Mouse (Mus musculus) heart, embryonic 12.5 days (tissue): ENCODE results near the gene Vps37d. TPM values are rescaled to one million over a fixed set of nuclear protein-coding genes. Genes with fewer than 3 reads are reported as not detected.

ENCODE experiments used
- ATAC-seq: fragments of 200-750 bp; cut with Nextera tagmentation; 2 replicates; pipeline ENCODE4 v1.8.0; 2017; ENCODE audit warnings: moderate TSS enrichment, moderate library complexity; ENCODE audit not compliant: insufficient number of reproducible peaks, low FRiP score
- H3K27ac ChIP-seq: fragments of 300-500 bp; sonication (generic); 2 replicates; pipeline ENCODE4 v1.5.1; 2016; ENCODE audit warnings: mild to moderate bottlenecking, moderate library complexity; ENCODE audit not compliant: poor library complexity, severe bottlenecking
- H3K27me3 ChIP-seq: fragments of 300-500 bp; sonication (generic); replicated peaks from 2 replicates; pipeline ENCODE4 v1.6.1; 2016; ENCODE audit warnings: mild to moderate bottlenecking, moderate library complexity
- H3K36me3 ChIP-seq: fragments of 300-500 bp; sonication (generic); 2 replicates; pipeline ENCODE4 v1.6.1; 2016; ENCODE audit warnings: mild to moderate bottlenecking, moderate library complexity
- H3K4me1 ChIP-seq: fragments of 300-500 bp; sonication (generic); replicated peaks from 2 replicates; pipeline ENCODE4 v1.6.1; 2016; ENCODE audit warnings: mild to moderate bottlenecking
- H3K4me2 ChIP-seq: fragments of 300-500 bp; sonication (generic); 2 replicates; pipeline ENCODE4 v1.6.1; 2016; ENCODE audit warnings: mild to moderate bottlenecking, moderate library complexity
- H3K4me3 ChIP-seq: fragments of 300-500 bp; sonication (generic); 2 replicates; pipeline ENCODE4 v1.5.1; 2016; ENCODE audit warnings: mild to moderate bottlenecking
- H3K9ac ChIP-seq: fragments of 300-500 bp; sonication (generic); 2 replicates; pipeline ENCODE4 v1.6.1; 2016; ENCODE audit warnings: mild to moderate bottlenecking, moderate library complexity
- H3K9me3 ChIP-seq: fragments of 300-500 bp; sonication (generic); replicated peaks from 2 replicates; pipeline ENCODE4 v1.6.1; 2016; ENCODE audit warnings: mild to moderate bottlenecking, moderate library complexity
- WGBS: fragments of 180-500 bp; shearing (Covaris S2); methylation state at CpG from one replicate; pipeline ENCODE4 v1.1.7; 2016; 5-methylcytosine and 5-hydroxymethylcytosine counted together
- polyA plus RNA-seq: library from polyadenylated mRNA; unstranded; fragments of >200 nt; fragmentation: Nextera tagmentation; extraction: Ambion mirVana; gene quantifications from 2 replicates; pipeline ENCODE4 v1.2.1, GENCODE M21; 2016

The Vps37d gene
- polyA plus RNA-seq, 1 experiment from 2014 or later = 4.7 TPM

- no peak; the same call in 1 of the 2 replicates for ATAC-seq
- H3K4me2 ChIP-seq = peak overlapping the region; percentile 94
- H3K36me3 ChIP-seq = no peaks in the 10 kb centered on the region
- WGBS = 10% methylated on average over 40 of the region's 40 CpGs
- peaks cover 65% of the 10 kb centered on the region for H3K27me3 ChIP-seq
- peak overlapping the region; percentile 49 for H3K4me3 ChIP-seq
- peak overlapping the region; percentile 68 for H3K9ac ChIP-seq
- no peak overlapping the region for H3K27ac ChIP-seq
- peaks cover 17% of the 10 kb centered on the region for H3K4me1 ChIP-seq
- no peaks in the 10 kb centered on the region for H3K9me3 ChIP-seq
These were observed 29.7 kb upstream of the Vps37d start for GRCm38 (mm10) chr5:135107521-135108501.

DNA sequence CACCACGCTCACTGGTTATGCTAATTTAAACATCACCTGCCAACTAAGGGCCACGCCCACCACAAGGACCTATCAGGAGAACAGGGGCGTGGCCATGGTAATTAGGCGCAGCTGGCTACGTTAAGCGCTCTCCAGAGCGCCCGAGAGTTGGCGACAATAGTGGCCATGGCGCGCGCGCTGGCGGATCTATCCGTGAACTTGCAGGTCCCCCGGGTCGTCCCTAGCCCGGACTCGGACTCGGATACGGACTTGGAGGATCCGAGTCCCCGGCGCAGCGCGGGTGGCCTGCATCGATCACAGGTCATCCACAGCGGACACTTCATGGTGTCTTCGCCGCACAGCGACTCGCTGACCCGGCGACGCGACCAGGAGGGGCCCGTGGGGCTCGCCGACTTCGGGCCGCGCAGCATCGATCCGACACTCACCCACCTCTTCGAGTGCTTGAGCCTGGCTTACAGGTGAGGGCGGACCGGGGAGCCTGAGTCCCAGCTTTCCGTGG, 28.7 kb upstream of the Vps37d start:
- WGBS = under 1% methylated on average over 48 of the region's 48 CpGs
- Histone ChIP-seq H3K36me3 (no peaks in the 10 kb centered on the region), H3K4me1 (peaks cover 17% of the 10 kb centered on the region), H3K27ac (no peak overlapping the region), H3K27me3 (peaks cover 67% of the 10 kb centered on the region), H3K4me3 (peak overlapping the region; percentile 49), H3K9me3 (no peaks in the 10 kb centered on the region), H3K4me2 (peak overlapping the region; percentile 94), H3K9ac (peak overlapping the region; percentile 68)
- peak; percentile 78 for ATAC-seq

GRCm38 (mm10) chr5:135103999-135104660, 26.1 kb upstream of the Vps37d start:
- Histone ChIP-seq H3K36me3 (no peaks in the 10 kb centered on the region), H3K9ac (no peak overlapping the region), H3K27me3 (peaks cover 54% of the 10 kb centered on the region), H3K4me3 (no peak overlapping the region), H3K27ac (no peak overlapping the region), H3K4me2 (no peak overlapping the region), H3K4me1 (peaks cover 17% of the 10 kb centered on the region), H3K9me3 (no peaks in the 10 kb centered on the region)
- WGBS = 58% methylated on average over 11 of the region's 11 CpGs
- ATAC-seq = no peak

DNA sequence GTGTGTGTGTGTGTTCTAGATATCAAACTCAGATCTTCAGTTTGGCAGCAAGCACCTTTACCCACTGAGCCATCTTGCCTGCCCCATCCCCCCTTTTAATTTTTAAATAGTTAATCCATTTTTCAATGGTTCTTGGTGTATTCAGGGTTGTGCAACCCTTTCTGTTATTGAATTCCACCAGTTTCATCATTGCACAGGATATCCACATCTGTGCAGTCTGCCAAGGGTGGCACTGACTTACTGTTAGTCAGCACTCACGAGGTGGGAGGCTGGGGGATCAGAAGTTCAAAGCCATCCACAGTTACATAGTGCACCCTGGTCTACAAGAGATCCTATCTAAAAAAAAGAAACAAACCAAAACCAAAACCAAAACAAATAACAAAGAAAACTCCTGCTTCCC, 22.9 kb upstream of the Vps37d start:
- Histone ChIP-seq H3K9ac (no peak overlapping the region), H3K4me3 (no peak overlapping the region), H3K9me3 (no peaks in the 10 kb centered on the region), H3K27me3 (peaks cover 23% of the 10 kb centered on the region), H3K36me3 (no peaks in the 10 kb centered on the region), H3K4me1 (no peaks in the 10 kb centered on the region), H3K27ac (no peak overlapping the region), H3K4me2 (no peak overlapping the region)
- ATAC-seq = no peak
- 54% methylated on average over 1 of the region's 1 CpGs for WGBS

- WGBS = 3% methylated on average over 39 of the region's 39 CpGs
- peak within 1 kb of the TSS; percentile 35 for H3K4me2 ChIP-seq
- peaks cover 80% of the 10 kb centered on the region for H3K27me3 ChIP-seq
These were observed 11.6 kb upstream of the Vps37d start, which contains the start of gene Mlxipl for GRCm38 (mm10) chr5:135089653-135090052. Gene Mlxipl (plus strand): TSS chr5:135089890.

DNA sequence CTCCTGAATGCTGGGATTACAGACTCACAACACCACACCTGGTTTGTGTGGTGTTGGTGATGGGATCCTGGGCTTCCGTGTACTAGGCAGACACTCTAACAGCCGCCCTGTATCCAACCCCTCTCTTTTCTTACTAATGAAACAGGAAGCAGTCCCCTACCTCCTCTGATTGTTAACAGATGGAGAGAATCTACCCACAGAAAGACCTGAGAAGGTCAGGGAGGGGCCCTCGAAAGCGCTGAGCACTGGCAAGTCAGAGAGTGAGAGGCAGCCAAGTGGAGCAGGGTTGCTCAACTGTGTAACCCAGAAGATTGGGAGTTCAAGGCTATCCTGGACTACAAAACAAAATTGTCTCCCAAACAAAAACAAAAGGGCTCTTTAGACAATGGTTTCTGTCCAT, 8.8 kb upstream of the Vps37d start:
- no peak for ATAC-seq
- Histone ChIP-seq H3K27me3 (peaks cover 73% of the 10 kb centered on the region), H3K9ac (no peak overlapping the region), H3K9me3 (no peaks in the 10 kb centered on the region), H3K4me2 (no peak overlapping the region), H3K4me1 (0 out of 2 replicates have a peak, but pooled peaks cover 2% of the 10 kb centered on the region), H3K4me3 (no peak overlapping the region), H3K27ac (no peak overlapping the region), H3K36me3 (no peaks in the 10 kb centered on the region)
- WGBS = 61% methylated on average over 4 of the region's 4 CpGs

More at GRCm38 (mm10) chr5:135089653-135090052, 11.6 kb upstream of the Vps37d start, which contains the start of gene Mlxipl:
- Histone ChIP-seq H3K27ac (no peak within 1 kb of the TSS), H3K4me3 (peak within 1 kb of the TSS; percentile 9), H3K9me3 (no peaks in the 10 kb centered on the region), H3K36me3 (no peaks in the 10 kb centered on the region), H3K4me1 (0 out of 2 replicates have a peak, but pooled peaks cover 2% of the 10 kb centered on the region), H3K9ac (0 out of 2 replicates have a peak within 1 kb of the TSS, but pooled peaks have one; percentile 4)
- ATAC-seq = no peak

GRCm38 (mm10) chr5:135080539-135080938, 2.5 kb upstream of the Vps37d start:
- 90% methylated on average over 5 of the region's 5 CpGs for WGBS
- Histone ChIP-seq H3K27ac (no peak overlapping the region), H3K4me3 (no peak overlapping the region), H3K4me2 (no peak overlapping the region), H3K36me3 (no peaks in the 10 kb centered on the region), H3K27me3 (peaks cover 30% of the 10 kb centered on the region), H3K9ac (no peak overlapping the region), H3K9me3 (no peaks in the 10 kb centered on the region), H3K4me1 (peaks cover 10% of the 10 kb centered on the region)
- ATAC-seq = no peak

GRCm38 (mm10) chr5:135079578-135079977, 1.5 kb upstream of the Vps37d start:
- Histone ChIP-seq H3K4me1 (peaks cover 10% of the 10 kb centered on the region), H3K9ac (no peak overlapping the region), H3K9me3 (no peaks in the 10 kb centered on the region), H3K27ac (no peak overlapping the region), H3K4me3 (no peak overlapping the region), H3K4me2 (no peak overlapping the region), H3K27me3 (peaks cover 27% of the 10 kb centered on the region), H3K36me3 (no peaks in the 10 kb centered on the region)
- 88% methylated on average over 2 of the region's 2 CpGs for WGBS
- no peak for ATAC-seq

DNA sequence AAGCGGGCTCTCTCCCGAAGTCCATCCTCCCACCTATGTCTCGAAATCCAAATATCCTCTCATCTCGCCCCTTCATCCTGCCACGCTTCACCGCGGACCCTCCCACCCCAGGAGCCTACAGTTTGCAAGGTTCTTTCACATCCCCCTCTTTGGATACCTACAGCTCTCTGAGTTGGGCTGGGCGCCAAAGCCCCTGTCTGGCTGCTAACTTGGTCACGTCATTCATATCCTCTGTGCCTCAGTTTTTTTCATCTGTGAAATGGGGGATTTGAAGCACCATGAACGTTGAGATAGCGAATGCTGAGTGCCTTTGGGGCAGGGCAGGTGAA, 380 bp upstream of the Vps37d start:
- peak; percentile 27; the same call in 1 of the 2 replicates for ATAC-seq
- no peaks in the 10 kb centered on the region for H3K36me3 ChIP-seq
- peak overlapping the region; percentile 87 for H3K4me3 ChIP-seq
- WGBS = under 1% methylated on average over 11 of the region's 11 CpGs
- no peak overlapping the region for H3K27ac ChIP-seq
- no peaks in the 10 kb centered on the region for H3K9me3 ChIP-seq
- peak overlapping the region; percentile 97 for H3K9ac ChIP-seq
- H3K4me2 ChIP-seq = peak overlapping the region; percentile 99
- peaks cover 14% of the 10 kb centered on the region for H3K4me1 ChIP-seq
- peaks cover 16% of the 10 kb centered on the region for H3K27me3 ChIP-seq

DNA sequence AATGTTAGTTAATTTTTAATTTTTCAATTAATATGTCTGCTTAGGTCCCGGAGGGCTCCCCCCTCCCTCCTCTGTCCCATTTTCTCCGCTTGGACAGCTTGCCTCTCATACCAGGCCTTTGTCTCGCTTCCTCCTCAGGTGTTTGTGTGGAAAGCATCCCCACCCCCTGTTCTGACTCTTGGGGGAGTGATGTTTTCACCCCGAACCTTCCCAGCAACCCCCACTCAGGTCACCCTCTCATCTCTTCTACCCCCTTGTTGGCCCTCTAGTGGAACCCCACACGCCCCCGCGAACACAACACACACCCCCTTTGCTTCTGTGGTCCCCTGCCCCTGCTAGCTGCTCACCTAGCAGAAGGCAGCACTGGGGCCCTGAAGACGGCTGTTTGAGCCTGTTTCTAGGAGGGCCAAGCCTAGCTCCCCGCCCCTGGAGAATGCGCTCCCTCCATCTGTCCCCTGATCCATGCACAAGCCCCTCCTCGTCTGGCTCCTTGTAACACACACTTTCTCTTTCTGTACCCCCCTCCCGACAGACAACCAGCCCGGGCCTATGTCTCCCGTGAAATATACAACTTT, 1.0 kb downstream of the Vps37d start:
- peak overlapping the region; percentile 97 for H3K9ac ChIP-seq
- no peak for ATAC-seq
- 32% methylated on average over 14 of the region's 14 CpGs for WGBS

More for the DNA sequence above, 1.0 kb downstream of the Vps37d start:
- Histone ChIP-seq H3K4me1 (peaks cover 17% of the 10 kb centered on the region), H3K9me3 (no peaks in the 10 kb centered on the region), H3K36me3 (peaks cover 4% of the 10 kb centered on the region; the same call in 1 of the 2 replicates), H3K4me2 (peak overlapping the region; percentile 99), H3K4me3 (peak overlapping the region; percentile 87), H3K27me3 (peaks cover 12% of the 10 kb centered on the region), H3K27ac (no peak overlapping the region)
